Mouse (Mus musculus) embryonic facial prominence, embryonic 15.5 days (tissue): ENCODE results near the gene Htr1a. TPM values are rescaled to one million over a fixed set of nuclear protein-coding genes. Genes with fewer than 3 reads are reported as not detected.

Source experiments
- ATAC-seq: fragments of 200-750 bp; cut with Nextera tagmentation; 2 replicates; pipeline ENCODE4 v1.8.0; 2017; ENCODE audit warnings: low read depth, moderate TSS enrichment; ENCODE audit not compliant: insufficient number of reproducible peaks, low FRiP score, low TSS enrichment
- H3K27ac ChIP-seq: fragments of 300-500 bp; sonication (generic); replicated peaks from 2 replicates; pipeline ENCODE4 v1.5.1; 2015; ENCODE audit warnings: mild to moderate bottlenecking, inconsistent platforms
- H3K27me3 ChIP-seq: fragments of 300-500 bp; sonication (generic); 2 replicates; pipeline ENCODE4 v1.6.1; 2015; ENCODE audit warnings: inconsistent platforms
- H3K36me3 ChIP-seq: fragments of 300-500 bp; sonication (generic); 2 replicates; pipeline ENCODE4 v1.6.1; 2015; ENCODE audit warnings: mild to moderate bottlenecking, inconsistent platforms
- H3K4me1 ChIP-seq: fragments of 300-500 bp; sonication (generic); 2 replicates; pipeline ENCODE4 v1.6.1; 2015; ENCODE audit warnings: inconsistent platforms
- H3K4me2 ChIP-seq: fragments of 300-500 bp; sonication (generic); replicated peaks from 2 replicates; pipeline ENCODE4 v1.6.1; 2015; ENCODE audit warnings: mild to moderate bottlenecking, inconsistent platforms
- H3K4me3 ChIP-seq: fragments of 300-500 bp; sonication (generic); replicated peaks from 2 replicates; pipeline ENCODE4 v1.5.1; 2015; ENCODE audit warnings: mild to moderate bottlenecking, inconsistent platforms
- H3K9ac ChIP-seq: fragments of 300-500 bp; sonication (generic); 2 replicates; pipeline ENCODE4 v1.6.1; 2015; ENCODE audit warnings: inconsistent platforms
- H3K9me3 ChIP-seq: fragments of 300-500 bp; sonication (generic); replicated peaks from 2 replicates; pipeline ENCODE4 v1.6.1; 2016; ENCODE audit warnings: inconsistent platforms
- WGBS: fragments of 180-500 bp; shearing (Covaris S2); methylation state at CpG from one replicate; pipeline ENCODE4 v1.1.7; 2015; 5-methylcytosine and 5-hydroxymethylcytosine counted together
- polyA plus RNA-seq: library from polyadenylated mRNA; unstranded; fragments of >200 nt; fragmentation: Nextera tagmentation; extraction: Ambion mirVana; gene quantifications from 2 replicates; pipeline ENCODE4 v1.2.1, GENCODE M21; 2015

Htr1a gene
- polyA plus RNA-seq = 0.33 TPM in 2 replicates

- peaks cover 47% of the 10 kb centered on the region for H3K27me3 ChIP-seq
- peak within 1 kb of the TSS; percentile 28 for H3K4me2 ChIP-seq
- 5% methylated on average over 8 of the region's 8 CpGs for WGBS
These were observed at the start of gene Htr1a for GRCm38 (mm10) chr13:105443339-105443738. Gene Htr1a (plus strand): TSS chr13:105443639.

GRCm38 (mm10) chr13:105411535-105412326, 31.7 kb upstream of the Htr1a start:
- 50% methylated on average over 10 of the region's 10 CpGs for WGBS
- Histone ChIP-seq H3K9me3 (no peaks in the 10 kb centered on the region), H3K36me3 (no peaks in the 10 kb centered on the region), H3K4me2 (no peak overlapping the region), H3K27me3 (no peaks in the 10 kb centered on the region), H3K27ac (no peak overlapping the region), H3K4me1 (no peaks in the 10 kb centered on the region), H3K9ac (no peak overlapping the region), H3K4me3 (no peak overlapping the region)
- ATAC-seq = no peak

More at GRCm38 (mm10) chr13:105443339-105443738, at the start of gene Htr1a:
- no peak within 1 kb of the TSS for H3K27ac ChIP-seq
- no peaks in the 10 kb centered on the region for H3K36me3 ChIP-seq
- H3K4me3 ChIP-seq = peak within 1 kb of the TSS; percentile 19
- H3K9me3 ChIP-seq = no peaks in the 10 kb centered on the region
- H3K9ac ChIP-seq = no peak within 1 kb of the TSS
- 0 out of 2 replicates have a peak, but pooled peaks cover 5% of the 10 kb centered on the region for H3K4me1 ChIP-seq
- no peak for ATAC-seq

- H3K4me2 ChIP-seq = no peak overlapping the region
- H3K4me1 ChIP-seq = no peaks in the 10 kb centered on the region
- 83% methylated on average over 3 of the region's 3 CpGs for WGBS
- no peaks in the 10 kb centered on the region for H3K36me3 ChIP-seq
- no peak overlapping the region for H3K9ac ChIP-seq
- H3K27me3 ChIP-seq = no peaks in the 10 kb centered on the region
- no peak overlapping the region for H3K4me3 ChIP-seq
- ATAC-seq = no peak
- H3K9me3 ChIP-seq = no peaks in the 10 kb centered on the region
- H3K27ac ChIP-seq = no peak overlapping the region
These were observed 31.1 kb upstream of the Htr1a start for GRCm38 (mm10) chr13:105412327-105412722.

- 61% methylated on average over 2 of the region's 2 CpGs for WGBS
- ATAC-seq = no peak
- no peaks in the 10 kb centered on the region for H3K27me3 ChIP-seq
- H3K4me3 ChIP-seq = no peak overlapping the region
- no peak overlapping the region for H3K4me2 ChIP-seq
- H3K9ac ChIP-seq = no peak overlapping the region
- H3K4me1 ChIP-seq = no peaks in the 10 kb centered on the region
- H3K36me3 ChIP-seq = no peaks in the 10 kb centered on the region
- H3K9me3 ChIP-seq = no peaks in the 10 kb centered on the region
- H3K27ac ChIP-seq = no peak overlapping the region
These were observed 10.3 kb upstream of the Htr1a start for GRCm38 (mm10) chr13:105433141-105433540.

- ATAC-seq = no peak
- no peak overlapping the region for H3K27ac ChIP-seq
- WGBS = 80% methylated on average over 1 of the region's 1 CpGs
- no peak overlapping the region for H3K4me3 ChIP-seq
- H3K9ac ChIP-seq = no peak overlapping the region
- H3K27me3 ChIP-seq = no peaks in the 10 kb centered on the region
- H3K4me2 ChIP-seq = no peak overlapping the region
- H3K4me1 ChIP-seq = no peaks in the 10 kb centered on the region
- H3K9me3 ChIP-seq = no peaks in the 10 kb centered on the region
- H3K36me3 ChIP-seq = no peaks in the 10 kb centered on the region
These were observed 9.8 kb upstream of the Htr1a start for GRCm38 (mm10) chr13:105433630-105434029.

- H3K4me3 ChIP-seq = no peak overlapping the region
- H3K9ac ChIP-seq = no peak overlapping the region
- no peak for ATAC-seq
- H3K27me3 ChIP-seq = peaks cover 47% of the 10 kb centered on the region
- 0 out of 2 replicates have a peak, but pooled peaks cover 5% of the 10 kb centered on the region for H3K4me1 ChIP-seq
- H3K27ac ChIP-seq = no peak overlapping the region
- H3K36me3 ChIP-seq = no peaks in the 10 kb centered on the region
- H3K9me3 ChIP-seq = no peaks in the 10 kb centered on the region
- WGBS = 4% methylated on average over 6 of the region's 6 CpGs
- no peak overlapping the region for H3K4me2 ChIP-seq
These were observed 863 bp upstream of the Htr1a start for GRCm38 (mm10) chr13:105442576-105442975.

- Histone ChIP-seq H3K4me2 (peak overlapping the region; percentile 28), H3K4me3 (0 out of 2 replicates have a peak overlapping the region, but pooled peaks have one; percentile 19), H3K4me1 (0 out of 2 replicates have a peak, but pooled peaks cover 5% of the 10 kb centered on the region), H3K36me3 (no peaks in the 10 kb centered on the region), H3K27ac (no peak overlapping the region), H3K9ac (no peak overlapping the region), H3K27me3 (peaks cover 47% of the 10 kb centered on the region), H3K9me3 (no peaks in the 10 kb centered on the region)
- 0% methylated on average over 15 of the region's 15 CpGs for WGBS
- no peak for ATAC-seq
These were observed 415 bp downstream of the Htr1a start for GRCm38 (mm10) chr13:105443871-105444237.

GRCm38 (mm10) chr13:105444238-105444894, 927 bp downstream of the Htr1a start:
- peak overlapping the region; percentile 19 for H3K4me3 ChIP-seq
- no peaks in the 10 kb centered on the region for H3K9me3 ChIP-seq
- H3K9ac ChIP-seq = no peak overlapping the region
- H3K27ac ChIP-seq = no peak overlapping the region
- H3K4me2 ChIP-seq = peak overlapping the region; percentile 28
- H3K4me1 ChIP-seq = 0 out of 2 replicates have a peak, but pooled peaks cover 5% of the 10 kb centered on the region
- under 1% methylated on average over 39 of the region's 39 CpGs for WGBS
- no peak for ATAC-seq
- peaks cover 47% of the 10 kb centered on the region for H3K27me3 ChIP-seq
- no peaks in the 10 kb centered on the region for H3K36me3 ChIP-seq

GRCm38 (mm10) chr13:105444895-105445281, 1.4 kb downstream of the Htr1a start:
- peaks cover 47% of the 10 kb centered on the region for H3K27me3 ChIP-seq
- ATAC-seq = peak; percentile 47; the same call in 1 of the 2 replicates
- no peak overlapping the region for H3K27ac ChIP-seq
- H3K4me2 ChIP-seq = peak overlapping the region; percentile 28; the same call in 1 of the 2 replicates
- H3K4me1 ChIP-seq = 0 out of 2 replicates have a peak, but pooled peaks cover 5% of the 10 kb centered on the region
- H3K36me3 ChIP-seq = no peaks in the 10 kb centered on the region
- H3K4me3 ChIP-seq = peak overlapping the region; percentile 19; the same call in 1 of the 2 replicates
- WGBS = 1% methylated on average over 26 of the region's 26 CpGs
- H3K9me3 ChIP-seq = no peaks in the 10 kb centered on the region
- H3K9ac ChIP-seq = no peak overlapping the region

- Histone ChIP-seq H3K4me2 (no peak overlapping the region), H3K9me3 (no peaks in the 10 kb centered on the region)
- ATAC-seq = no peak
These were observed 2.8 kb downstream of the Htr1a start for GRCm38 (mm10) chr13:105446239-105446638.

GRCm38 (mm10) chr13:105447695-105448094, 4.3 kb downstream of the Htr1a start:
- Histone ChIP-seq H3K27ac (no peak overlapping the region), H3K4me1 (0 out of 2 replicates have a peak, but pooled peaks cover 5% of the 10 kb centered on the region), H3K27me3 (peaks cover 46% of the 10 kb centered on the region), H3K4me3 (no peak overlapping the region), H3K36me3 (no peaks in the 10 kb centered on the region), H3K9me3 (no peaks in the 10 kb centered on the region), H3K4me2 (no peak overlapping the region), H3K9ac (no peak overlapping the region)
- ATAC-seq = no peak
- 32% methylated on average over 2 of the region's 2 CpGs for WGBS

More at GRCm38 (mm10) chr13:105446239-105446638, 2.8 kb downstream of the Htr1a start:
- H3K27ac ChIP-seq = no peak overlapping the region
- peaks cover 47% of the 10 kb centered on the region for H3K27me3 ChIP-seq
- no peak overlapping the region for H3K4me3 ChIP-seq
- H3K4me1 ChIP-seq = 0 out of 2 replicates have a peak, but pooled peaks cover 5% of the 10 kb centered on the region
- no peak overlapping the region for H3K9ac ChIP-seq
- no peaks in the 10 kb centered on the region for H3K36me3 ChIP-seq
- 3% methylated on average over 4 of the region's 4 CpGs for WGBS
